Mouse (Mus musculus): ENCODE results near the gene Trmt44. TPM values are rescaled to one million over a fixed set of nuclear protein-coding genes. Genes with fewer than 3 reads are reported as not detected.

The Trmt44 gene
- polyA plus RNA-seq, 1 experiment, result 6.5 TPM

DNA sequence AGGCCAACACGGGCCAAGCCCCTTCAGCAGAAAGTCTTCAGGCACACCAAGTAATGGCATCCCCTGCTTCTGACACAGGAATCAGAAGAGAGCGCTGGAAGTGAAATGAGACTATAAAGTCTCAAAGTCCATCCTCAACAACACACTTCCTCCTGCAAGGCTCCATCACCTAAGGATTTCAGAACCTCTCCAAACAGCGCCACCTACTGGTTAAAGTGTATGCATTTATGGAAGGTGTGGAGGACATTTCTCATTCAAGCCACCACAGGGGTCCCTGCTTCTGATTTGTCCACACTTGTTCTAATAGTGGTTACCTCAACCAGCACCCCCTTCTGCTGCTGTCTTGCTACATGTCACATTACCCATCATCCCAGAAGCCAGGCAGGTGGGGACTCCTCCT, 38.6 kb downstream of the Trmt44 start:
- TF ChIP-seq GATA1 (IDR thresholded peaks at IDR 0.05; ENCODE audit: low read length), result no peak

DNA sequence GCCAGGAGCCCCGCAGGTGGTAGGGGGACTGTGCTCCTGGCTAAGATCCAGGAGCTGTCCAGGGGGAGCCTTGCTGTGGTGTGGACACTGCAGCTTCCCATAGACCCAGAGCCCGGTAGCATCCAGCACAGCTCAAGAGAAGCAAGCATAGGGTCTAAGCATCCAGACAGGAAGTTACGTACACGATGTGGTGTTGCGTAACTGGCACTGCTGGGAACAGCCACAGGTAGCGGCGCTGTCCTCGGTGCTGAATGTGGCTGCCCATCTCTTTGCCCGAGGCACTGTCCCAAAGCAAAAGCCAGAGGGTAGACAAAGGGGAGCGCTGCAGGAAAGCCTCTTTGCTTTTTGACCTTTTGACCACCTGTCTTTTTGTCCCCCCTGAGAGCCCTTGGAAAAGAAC, 43.3 kb downstream of the Trmt44 start:
- TF ChIP-seq GATA1 (IDR thresholded peaks at IDR 0.05; ENCODE audit: low read length), result no peak

DNA sequence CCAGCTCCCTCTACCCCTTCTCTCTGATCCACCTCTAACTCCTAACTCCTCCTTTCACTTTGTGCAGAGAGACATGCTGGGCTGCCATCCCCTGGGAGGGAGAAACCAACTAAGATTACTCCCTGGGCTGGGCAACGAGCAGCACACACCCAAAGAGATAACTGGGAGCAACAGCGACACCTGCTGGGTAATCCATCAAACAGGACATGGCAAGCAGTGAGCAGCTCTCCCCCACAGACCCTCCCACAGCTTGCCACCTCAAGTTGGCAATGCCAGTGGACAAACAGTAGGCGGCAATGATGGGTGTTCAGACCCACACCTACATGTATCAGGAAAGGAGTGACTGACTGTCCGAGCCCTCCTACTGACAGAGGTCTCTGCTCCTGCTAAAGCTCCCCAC, 44.4 kb downstream of the Trmt44 start:
- TF ChIP-seq GATA1 (IDR thresholded peaks at IDR 0.05; ENCODE audit: low read length), result no peak

DNA sequence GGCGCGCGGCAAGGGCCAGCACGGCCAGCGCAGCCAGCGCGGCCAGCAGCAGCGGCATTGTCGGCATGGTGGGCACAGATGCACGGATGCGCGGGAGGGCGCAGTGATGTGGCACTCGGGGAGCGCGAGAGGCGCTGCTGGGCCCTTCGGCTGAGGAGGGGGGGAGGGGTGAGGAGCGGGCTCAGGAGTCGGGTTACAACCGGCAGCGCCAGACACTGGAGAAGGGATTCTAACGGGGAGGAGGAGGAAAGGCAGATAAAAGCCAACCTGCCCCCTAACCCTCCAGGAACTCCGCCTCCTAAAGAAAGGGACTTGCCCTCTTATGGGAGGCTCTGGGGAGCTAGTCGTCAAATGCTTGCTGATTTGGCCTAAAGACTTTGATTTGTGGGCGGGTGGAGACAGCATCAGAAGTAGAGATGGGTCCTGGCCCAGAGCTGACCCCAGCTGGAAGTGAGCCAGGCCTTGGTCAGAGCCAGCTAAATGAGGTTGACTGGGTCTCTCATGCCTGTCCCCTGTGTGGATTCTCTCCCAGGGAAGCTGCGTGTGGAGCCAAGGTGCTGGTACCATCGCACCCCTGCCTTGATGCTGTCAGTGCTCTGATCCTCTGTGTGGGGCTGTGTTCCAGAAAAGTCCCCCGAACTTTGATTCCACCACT, 49.3 kb downstream of the Trmt44 start, which contains the start of gene Cpz:
TSS of gene Cpz (minus strand) at position 230 of the 655 bp plus-strand sequence.
- no peak for TF ChIP-seq GATA1 (IDR thresholded peaks at IDR 0.05; ENCODE audit: low read length)

DNA sequence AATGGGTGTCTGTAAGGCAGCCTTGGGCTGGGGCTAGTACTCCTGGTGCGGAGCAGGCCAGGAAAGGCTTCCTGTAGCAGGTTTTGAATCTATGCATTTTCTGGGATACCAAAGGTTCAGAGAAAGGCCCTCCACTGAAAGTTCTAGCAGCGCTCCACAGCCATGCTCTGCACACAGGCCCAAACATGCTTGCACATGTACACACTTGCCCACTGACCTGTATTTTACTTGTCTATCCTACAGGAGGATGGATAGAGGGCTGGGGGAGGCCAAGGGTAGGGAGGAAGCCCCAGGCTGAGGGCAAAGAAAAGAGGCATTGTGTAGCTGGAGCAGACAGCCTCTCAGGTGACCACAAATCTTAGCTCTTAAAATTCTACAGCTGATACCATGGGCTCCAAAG, 50.5 kb downstream of the Trmt44 start:
- no peak for TF ChIP-seq GATA1 (IDR thresholded peaks at IDR 0.05; ENCODE audit: low read length)

DNA sequence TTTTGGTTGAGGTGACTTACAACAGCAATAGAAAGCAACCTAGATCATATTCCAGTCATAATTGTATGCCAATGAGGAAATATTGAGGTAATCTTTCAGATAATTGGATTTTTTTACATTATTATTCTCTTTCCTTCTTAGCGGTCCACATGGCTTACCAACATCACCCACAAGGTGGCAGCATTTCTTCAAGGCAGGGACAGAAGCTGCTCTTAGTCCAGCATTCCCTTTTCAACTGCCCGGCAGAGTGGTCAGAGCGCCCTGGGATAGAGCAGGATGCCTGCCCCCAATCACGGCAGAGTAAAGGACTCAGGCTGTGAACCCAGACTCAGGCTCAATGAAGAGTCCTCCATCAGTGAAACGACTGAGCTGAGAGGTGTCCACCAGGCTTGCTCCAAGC, 51.1 kb downstream of the Trmt44 start:
- no peak for TF ChIP-seq GATA1 (IDR thresholded peaks at IDR 0.05; ENCODE audit: low read length)

DNA sequence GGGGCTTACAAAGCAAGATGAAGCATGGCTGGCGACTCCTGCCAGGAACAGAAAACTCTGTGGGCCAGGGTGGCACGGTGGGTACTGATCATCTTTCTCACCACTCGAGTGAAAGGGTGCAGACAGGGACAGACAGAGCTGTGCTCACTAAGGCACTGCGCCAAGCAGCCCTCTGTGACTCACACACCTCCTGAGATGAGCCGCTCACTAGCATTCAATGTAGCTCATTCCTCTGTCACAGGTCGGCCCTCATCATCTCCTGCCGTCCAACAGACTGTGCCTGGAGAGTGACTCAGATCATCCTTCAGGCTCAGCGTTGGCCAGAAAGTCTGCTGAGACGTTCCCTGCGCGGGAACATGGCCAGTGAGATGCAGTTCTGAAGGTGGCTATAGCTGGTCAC, 58.1 kb downstream of the Trmt44 start:
- TF ChIP-seq GATA1 (IDR thresholded peaks at IDR 0.05; ENCODE audit: low read length), result no peak

DNA sequence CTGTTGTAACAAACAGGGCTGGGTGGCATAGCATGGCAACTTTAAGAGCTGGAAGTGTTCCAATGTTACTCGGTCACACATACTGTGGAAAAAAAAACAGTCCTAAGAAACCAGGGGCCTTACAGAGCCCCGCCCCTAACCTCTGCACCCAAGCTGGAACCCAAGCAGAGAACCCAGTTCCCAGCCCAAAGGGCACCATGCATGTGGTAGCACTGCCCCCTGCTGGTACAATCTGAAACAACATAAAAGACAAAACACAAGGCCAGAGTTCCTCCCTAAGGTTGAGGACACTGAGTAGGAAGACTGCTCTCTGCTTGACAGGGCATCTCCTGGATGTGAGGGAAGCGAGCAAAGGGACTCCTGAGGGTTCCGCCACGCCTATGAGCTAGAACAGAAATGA, 64.3 kb downstream of the Trmt44 start:
- TF ChIP-seq GATA1 (IDR thresholded peaks at IDR 0.05; ENCODE audit: low read length), result no peak

Other genes starting within 250 kb of the Trmt44 start
- not detected in 2 replicates for gene Hmx1, start 186.0 kb downstream of the Trmt44 start, polyA plus RNA-seq (2012)
- 0.78 and 1.9 TPM in 2 replicates for gene Cpz, start 49.4 kb downstream of the Trmt44 start, polyA plus RNA-seq (2012)
- 3.7 and 4.3 TPM in 2 replicates for gene Acox3, start 8.0 kb upstream of the Trmt44 start, polyA plus RNA-seq (2012)
- not detected in 2 replicates for gene Htra3, start 104.7 kb upstream of the Trmt44 start, polyA plus RNA-seq (2012)
- gene Sh3tc1, start 164.9 kb upstream of the Trmt44 start, polyA plus RNA-seq (2012), result not detected in 2 replicates
- gene Ablim2, start 182.8 kb upstream of the Trmt44 start, polyA plus RNA-seq (2012), result not detected in 2 replicates

Data from G1E-ER4 (cell line).